26 mouse cellular contexts compared by ENCODE assay signal in the genomic region with DNA sequence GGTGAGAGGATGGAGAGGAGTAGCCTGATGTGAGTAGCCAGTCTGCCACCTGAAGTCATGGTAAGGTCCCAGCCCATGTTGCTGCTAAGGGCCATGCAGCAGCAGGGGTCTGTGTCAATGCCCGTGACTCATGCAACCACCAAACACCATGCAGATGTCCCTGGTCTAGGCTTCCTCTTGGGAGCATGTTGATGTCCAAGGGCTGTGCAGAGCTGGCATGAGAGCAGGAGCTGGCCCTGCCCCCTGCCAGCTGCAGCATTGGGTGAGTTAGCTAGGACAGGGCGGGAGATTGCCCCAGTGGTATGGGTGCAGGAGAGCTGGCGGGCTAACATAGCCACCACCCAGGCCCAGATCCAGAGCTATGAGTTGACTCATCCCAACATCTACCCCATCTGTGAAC. TPM values are rescaled to one million over a fixed set of nuclear protein-coding genes. Genes with fewer than 3 reads are reported as not detected.
"Had no signal": no experiment of that assay in that cellular context is flagged by ENCODE, and none has a peak within 500 bp of the region (broad histone marks: within the 10 kb centered on the region; RNA-seq: fewer than 3 reads in every experiment).

No protein-coding gene starts in this region.

- H3K9me3 ChIP-seq: limb, embryonic 10.5 days; limb, embryonic 13.5 days; lung, embryonic 15.5 days; midbrain, embryonic 10.5 days; midbrain, embryonic 13.5 days had no signal

- H3K9ac ChIP-seq: limb, embryonic 13.5 days; liver, embryonic 14.5 days; liver, postnatal 0 days; lung, embryonic 15.5 days; midbrain, embryonic 13.5 days had no signal

- H3K27ac ChIP-seq: limb, embryonic 10.5 days; limb, embryonic 13.5 days; liver, embryonic 14.5 days; lung, embryonic 15.5 days; midbrain, embryonic 10.5 days; midbrain, embryonic 13.5 days had no signal

- H3K27me3 ChIP-seq: limb, embryonic 13.5 days had no signal

- ATAC-seq: liver, postnatal 0 days; midbrain, embryonic 13.5 days; midbrain, embryonic 16.5 days had no signal

- H3K4me2 ChIP-seq: limb, embryonic 13.5 days; lung, embryonic 15.5 days; midbrain, embryonic 13.5 days had no signal

- H3K36me3 ChIP-seq: limb, embryonic 10.5 days; limb, embryonic 13.5 days; lung, embryonic 15.5 days; midbrain, embryonic 10.5 days; midbrain, embryonic 13.5 days had no signal

- H3K4me1 ChIP-seq: limb, embryonic 10.5 days; limb, embryonic 13.5 days; lung, embryonic 15.5 days; midbrain, embryonic 10.5 days; midbrain, embryonic 13.5 days had no signal

- DNase-seq: kidney, adult 18-20 months; kidney, adult 9 months; kidney, postnatal 14 days; kidney, postnatal 4 days; liver, postnatal 0 days; lung, postnatal 14 days; lung, postnatal 4 days; thymus, adult 2 months; thymus, postnatal 14 days; thymus, postnatal 4 days had no signal

- H3K4me3 ChIP-seq: limb, embryonic 10.5 days; limb, embryonic 13.5 days; lung, embryonic 15.5 days; midbrain, embryonic 10.5 days; midbrain, embryonic 13.5 days had no signal

RNA-seq across cellular contexts. Expression of gene Cabp2, which starts 9.1 kb away (rescaled TPM):
- total RNA-seq: layer of hippocampus, adult 18-20 months; layer of hippocampus, postnatal 14 days; left cerebral cortex, adult 8-10 months; left cerebral cortex, postnatal 14 days; megakaryocyte progenitor cell, adult 5-6 weeks; monocyte, adult 5-6 weeks had no signal
- polyA plus RNA-seq: limb, embryonic 10.5 days; limb, embryonic 13.5 days; lung, embryonic 15.5 days; midbrain, embryonic 10.5 days; midbrain, embryonic 13.5 days; midbrain, embryonic 16.5 days; neural tube, embryonic 11.5 days; neural tube, embryonic 14.5 days; small intestine, adult 2 months had no signal

RNA-seq across cellular contexts. Expression of gene Gstp3, which starts 31.1 kb away (rescaled TPM):
- total RNA-seq: layer of hippocampus, adult 18-20 months; layer of hippocampus, postnatal 14 days; left cerebral cortex, adult 8-10 months; left cerebral cortex, postnatal 14 days had no signal
- polyA plus RNA-seq: limb, embryonic 10.5 days; limb, embryonic 13.5 days; midbrain, embryonic 13.5 days; midbrain, embryonic 16.5 days; neural tube, embryonic 11.5 days; neural tube, embryonic 14.5 days had no signal
